Mouse (Mus musculus) G1E (cell line): ENCODE data around the gene Slc26a1.

Source experiments
- CTCF ChIP-seq: IDR thresholded peaks from 2 replicates; pipeline ENCODE4 v1.5.1; 2012; ENCODE audit warnings: low read depth, low read length, inconsistent platforms, mixed read lengths
- GATA1 ChIP-seq: IDR thresholded peaks from 2 replicates; pipeline ENCODE4 v1.6.1; 2012; ENCODE audit warnings: borderline replicate concordance, low read length, inconsistent platforms, mixed read lengths
- GATA2 ChIP-seq: IDR thresholded peaks from 2 replicates; pipeline ENCODE4 v1.6.1; 2012; ENCODE audit warnings: low read depth, low read length, inconsistent platforms, borderline replicate concordance
- POLR2AphosphoS5 ChIP-seq: IDR thresholded peaks from 2 replicates; pipeline ENCODE4 v1.6.1; 2012; ENCODE audit warnings: low read depth, low read length, inconsistent platforms; ENCODE audit not compliant: insufficient replicate concordance
- TAL1 ChIP-seq: conservative IDR thresholded peaks from 2 replicates; pipeline ENCODE4 v1.6.1; 2012; ENCODE audit warnings: low read depth, low read length, inconsistent platforms, mixed read lengths

DNA sequence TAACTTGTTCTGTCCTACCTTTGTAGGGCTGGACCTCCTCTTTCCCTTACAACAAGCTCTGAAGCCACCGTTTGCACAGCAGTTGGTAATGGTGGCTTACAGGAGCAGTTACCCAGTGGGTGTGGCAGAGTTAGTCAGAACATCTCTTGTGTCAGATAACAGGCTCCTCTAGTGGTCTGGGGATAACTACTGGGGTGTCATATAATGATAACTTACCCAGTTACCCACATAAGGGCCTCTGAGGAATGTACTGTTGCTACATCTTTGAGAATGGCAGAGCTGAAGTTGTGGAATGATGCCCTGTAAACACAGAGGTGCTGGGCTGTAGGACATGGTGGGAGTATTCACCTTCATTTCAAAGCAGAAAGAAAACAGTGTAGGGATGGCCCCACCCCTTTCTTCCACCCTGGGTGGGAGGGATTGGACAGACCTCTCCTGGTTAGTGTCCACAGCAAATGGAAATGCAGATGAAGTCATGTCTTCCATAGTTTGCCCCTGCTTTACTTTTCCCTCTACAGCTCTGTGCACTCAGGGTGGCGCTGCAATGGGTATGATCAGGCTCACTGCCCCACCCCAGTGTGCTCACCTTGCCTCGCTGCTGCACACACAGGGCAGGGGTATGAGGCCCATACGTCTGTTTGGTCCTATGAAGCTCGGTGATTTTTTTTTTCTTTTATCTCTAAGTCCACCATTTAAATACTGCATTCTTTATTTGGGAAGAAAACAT is 1.6 kb upstream of the Slc26a1 start:
- TF ChIP-seq CTCF: no peak
- peak; percentile 26; the same call in 1 of the 2 replicates for TF ChIP-seq TAL1
- no peak for TF ChIP-seq GATA1
- TF ChIP-seq POLR2AphosphoS5: no peak
- TF ChIP-seq GATA2: no peak
